Mouse (Mus musculus): ENCODE measurements at regions not wholly inside any gene's neighbourhood (a gene's known extent, or its start where the extent isn't known, plus 50 kb on each side); places are given as distances from the start of the nearest gene placed in this dataset.

- TF ChIP-seq CTCF (IDR thresholded peaks at IDR 0.05; ENCODE audit: borderline replicate concordance, extremely low read depth, insufficient read depth, insufficient read length) (no peak), POLR2A (IDR thresholded peaks at IDR 0.05; ENCODE audit: borderline replicate concordance, extremely low read depth, insufficient read depth, insufficient read length, poor library complexity, severe bottlenecking) (no peak)
Measured at GRCm38 (mm10) chr3:9359186-9359585, 250.7 kb downstream of the Zfp704 start.
